Mouse (Mus musculus): Measurements from ENCODE around the gene Eif2ak4.

DNA sequence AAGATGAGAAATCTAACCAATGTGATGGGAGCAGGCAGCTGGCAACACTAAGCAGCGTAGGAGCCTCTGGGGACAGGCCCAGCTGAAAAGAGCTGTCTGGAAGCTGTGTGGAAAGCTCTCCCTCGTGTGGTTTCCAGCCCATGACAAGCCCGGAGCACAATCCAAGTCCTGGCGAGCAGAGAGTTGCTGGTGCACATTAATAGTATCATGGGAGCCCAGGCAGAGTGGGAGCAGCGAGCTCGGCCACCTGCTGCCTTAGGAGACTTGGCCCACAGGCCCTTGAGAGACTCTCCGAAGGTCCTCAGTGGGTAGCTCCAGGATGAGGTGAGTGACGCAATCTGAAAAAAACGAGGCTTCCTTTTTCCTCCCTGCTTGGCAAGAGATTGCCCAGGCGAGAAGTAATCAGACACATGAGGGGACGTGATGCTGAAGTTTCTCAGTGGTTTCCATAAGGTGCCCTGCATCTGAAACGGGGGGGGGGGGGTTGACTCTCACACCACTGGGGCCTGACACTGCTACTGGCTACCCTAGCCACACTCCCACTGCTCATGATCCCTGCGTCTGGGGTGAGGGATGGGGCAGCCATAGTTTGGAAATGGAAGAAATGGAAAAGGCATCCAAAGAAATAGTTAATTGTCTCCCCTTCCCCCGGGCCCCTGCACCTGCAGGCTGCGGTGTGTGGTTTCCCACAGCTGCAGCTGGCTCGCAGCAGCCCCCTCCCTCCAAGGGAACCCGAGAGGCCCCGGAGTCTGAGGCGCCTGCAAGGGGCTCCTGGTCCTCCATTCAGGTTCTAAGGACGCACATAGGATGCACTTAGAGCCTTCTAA is 110.9 kb downstream of the Eif2ak4 start:
- TF ChIP-seq CTCF (IDR thresholded peaks at IDR 0.05) (no peak), EP300 (IDR thresholded peaks at IDR 0.05) (no peak)
